Mouse (Mus musculus) adrenal gland, postnatal 14 days (tissue): ENCODE results near the gene Cdc42se2. TPM values are rescaled to one million over a fixed set of nuclear protein-coding genes. Genes with fewer than 3 reads are reported as not detected.

Experiments used
- DNase-seq: peaks from one replicate; pipeline ENCODE4 v3.0.0; 2021; ENCODE audit warnings: mixed read lengths
- total RNA-seq: library from RNA; stranded (reverse); gene quantifications from 2 replicates; pipeline ENCODE4 v1.2.3, GENCODE M21; 2021

Cdc42se2 gene
- total RNA-seq, 1 experiment from 2014 or later: 19.7 TPM

GRCm38 (mm10) chr11:54793173-54793572, 5.7 kb upstream of the Cdc42se2 start:
- DNase-seq: no peak

GRCm38 (mm10) chr11:54791458-54791857, 4.0 kb upstream of the Cdc42se2 start:
- DNase-seq: no peak

- DNase-seq: peak; percentile 67
These were observed 502 bp downstream of the Cdc42se2 start for GRCm38 (mm10) chr11:54786858-54787487.

GRCm38 (mm10) chr11:54785566-54785965, 1.9 kb downstream of the Cdc42se2 start:
- DNase-seq: no peak

GRCm38 (mm10) chr11:54784436-54784835, 3.0 kb downstream of the Cdc42se2 start:
- no peak for DNase-seq

- no peak for DNase-seq
These were observed 5.2 kb downstream of the Cdc42se2 start for GRCm38 (mm10) chr11:54782253-54782652.

- DNase-seq: no peak
These were observed 7.5 kb downstream of the Cdc42se2 start for GRCm38 (mm10) chr11:54779946-54780345.

GRCm38 (mm10) chr11:54778131-54778844, 9.2 kb downstream of the Cdc42se2 start:
- peak; percentile 24 for DNase-seq

- DNase-seq: no peak
These were observed 9.9 kb downstream of the Cdc42se2 start for GRCm38 (mm10) chr11:54777387-54778130.

GRCm38 (mm10) chr11:54776735-54777333, 10.6 kb downstream of the Cdc42se2 start:
- DNase-seq: no peak

GRCm38 (mm10) chr11:54776367-54776701, 11.1 kb downstream of the Cdc42se2 start:
- no peak for DNase-seq

- DNase-seq: no peak
These were observed 11.7 kb downstream of the Cdc42se2 start for GRCm38 (mm10) chr11:54775628-54776366.

- DNase-seq: no peak
These were observed 13.0 kb downstream of the Cdc42se2 start for GRCm38 (mm10) chr11:54774282-54775078.

GRCm38 (mm10) chr11:54771549-54771948, 15.9 kb downstream of the Cdc42se2 start:
- no peak for DNase-seq

- no peak for DNase-seq
These were observed 17.6 kb downstream of the Cdc42se2 start for GRCm38 (mm10) chr11:54769843-54770242.

GRCm38 (mm10) chr11:54768116-54768690, 19.3 kb downstream of the Cdc42se2 start:
- DNase-seq: no peak

- DNase-seq: no peak
These were observed 22.7 kb downstream of the Cdc42se2 start for GRCm38 (mm10) chr11:54764759-54765158.

- no peak for DNase-seq
These were observed 23.4 kb downstream of the Cdc42se2 start for GRCm38 (mm10) chr11:54764026-54764425.

GRCm38 (mm10) chr11:54762735-54763134, 24.7 kb downstream of the Cdc42se2 start:
- DNase-seq: no peak

GRCm38 (mm10) chr11:54757993-54758392, 29.5 kb downstream of the Cdc42se2 start:
- DNase-seq: peak; percentile 31

GRCm38 (mm10) chr11:54755148-54755664, 32.3 kb downstream of the Cdc42se2 start:
- no peak for DNase-seq
